Mouse (Mus musculus): ENCODE data around the gene Ctc1. TPM values are rescaled to one million over a fixed set of nuclear protein-coding genes. Genes with fewer than 3 reads are reported as not detected.

Gene Ctc1
- total RNA-seq, 4 experiments from 2014 or later = 10.1 to 12.7 (median 11.0) TPM

Small RNA genes lying within 50 kb of the gene (microRNA-seq; reads per million reads assigned to microRNA genes)
- gene Mir3062 = not detected

Other genes with a start within 250 kb of the Ctc1 start
- gene Ndel1, start 144.1 kb upstream of the Ctc1 start, total RNA-seq (2022) = 10 to 100 TPM; 70.5 to 96.6 (median 85.7) TPM
- under 1 TPM in 1 of 4 experiments, not detected in 3; 0.10 TPM for gene Rnf222, start 127.4 kb upstream of the Ctc1 start, total RNA-seq (2022)
- gene Rpl26, start 114.3 kb upstream of the Ctc1 start, total RNA-seq (2022) = 100 to 1,000 TPM; 671 to 819 (median 724) TPM
- gene Odf4, start 88.8 kb upstream of the Ctc1 start, total RNA-seq (2022) = not detected
- 1 to 10 TPM; 5.3 to 8.1 (median 6.6) TPM for gene Arhgef15, start 58.4 kb upstream of the Ctc1 start, total RNA-seq (2022)
- 1 to 10 TPM; 3.5 to 4.8 (median 4.3) TPM for gene Slc25a35, start 47.8 kb upstream of the Ctc1 start, total RNA-seq (2022)
- 10 to 100 TPM; 59.5 to 84.1 (median 69.6) TPM for gene Rangrf, start 40.7 kb upstream of the Ctc1 start, total RNA-seq (2022)
- gene Pfas, start 7.5 kb upstream of the Ctc1 start, total RNA-seq (2022) = 1 to 10 TPM; 4.9 to 9.3 (median 7.4) TPM
- under 1 TPM in 1 of 4 experiments, not detected in 3; 0.35 TPM for gene Aurkb, start 29.7 kb downstream of the Ctc1 start, total RNA-seq (2022)
- gene Borcs6, start 43.8 kb downstream of the Ctc1 start, total RNA-seq (2022) = 10 to 100 TPM; 22.4 to 26.2 (median 23.7) TPM
- 1 to 10 TPM; 2.9 to 7.0 (median 5.2) TPM for gene Tmem107, start 54.9 kb downstream of the Ctc1 start, total RNA-seq (2022)
- gene Vamp2, start 72.6 kb downstream of the Ctc1 start, total RNA-seq (2022) = 10 to 100 TPM; 31.4 to 39.6 (median 35.6) TPM
- gene Per1, start 79.3 kb downstream of the Ctc1 start, total RNA-seq (2022) = 10 to 100 TPM; 58.8 to 81.4 (median 70.4) TPM
- gene Hes7, start 104.5 kb downstream of the Ctc1 start, total RNA-seq (2022) = not detected
- gene 9130213A22Rik, start 106.7 kb downstream of the Ctc1 start, total RNA-seq (2022) = under 1 TPM in 1 of 4 experiments, not detected in 3; 0.18 TPM
- gene Aloxe3, start 110.0 kb downstream of the Ctc1 start, total RNA-seq (2022) = under 1 TPM in 1 of 4 experiments, not detected in 3; 0.21 TPM
- gene Alox12b, start 141.1 kb downstream of the Ctc1 start, total RNA-seq (2022) = not detected
- gene Alox8, start 181.9 kb downstream of the Ctc1 start, total RNA-seq (2022) = not detected
- not detected for gene Gucy2e, start 221.1 kb downstream of the Ctc1 start, total RNA-seq (2022)